Mouse (Mus musculus) cerebellum, postnatal 10 days (tissue): ENCODE data around the gene B3glct.

Source experiments
- DNase-seq, 2 experiments: peaks; one replicate each; pipeline ENCODE4 v3.0.0; 2021; ENCODE audit warnings: mixed read lengths in 2 of 2

The B3glct gene

GRCm38 (mm10) chr5:149677196-149677595 lies 834 bp upstream of the B3glct start:
- no peak for DNase-seq

- DNase-seq, result peak; percentile 30
Measured at GRCm38 (mm10) chr5:149678990-149679348, 939 bp downstream of the B3glct start.

GRCm38 (mm10) chr5:149679362-149679761 lies 1.3 kb downstream of the B3glct start:
- DNase-seq, result peak; percentile 21

GRCm38 (mm10) chr5:149679886-149680285 lies 1.9 kb downstream of the B3glct start:
- DNase-seq, result no peak

GRCm38 (mm10) chr5:149680946-149681345 lies 2.9 kb downstream of the B3glct start:
- no peak for DNase-seq

- DNase-seq, result peak in 1 of 2 experiments; percentile 1
Measured at GRCm38 (mm10) chr5:149689860-149690259, 11.8 kb downstream of the B3glct start.

- DNase-seq, result peak; percentile 31 to 40
Measured at GRCm38 (mm10) chr5:149692548-149692947, 14.5 kb downstream of the B3glct start.

- DNase-seq, result no peak
Measured at GRCm38 (mm10) chr5:149693200-149693599, 15.2 kb downstream of the B3glct start.

- no peak for DNase-seq
Measured at GRCm38 (mm10) chr5:149693968-149694367, 15.9 kb downstream of the B3glct start.

- DNase-seq, result no peak
Measured at GRCm38 (mm10) chr5:149695077-149695750, 17.2 kb downstream of the B3glct start.

- no peak for DNase-seq
Measured at GRCm38 (mm10) chr5:149702770-149703169, 24.7 kb downstream of the B3glct start.

GRCm38 (mm10) chr5:149711545-149711944 lies 33.5 kb downstream of the B3glct start:
- DNase-seq, result no peak

GRCm38 (mm10) chr5:149713170-149713774 lies 35.2 kb downstream of the B3glct start:
- peak; percentile 78 to 85 for DNase-seq

GRCm38 (mm10) chr5:149713834-149714233 lies 35.8 kb downstream of the B3glct start:
- DNase-seq, result no peak

- peak; percentile 26 to 36 for DNase-seq
Measured at GRCm38 (mm10) chr5:149715571-149716328, 37.7 kb downstream of the B3glct start.

- DNase-seq, result no peak
Measured at GRCm38 (mm10) chr5:149716329-149716690, 38.3 kb downstream of the B3glct start.

GRCm38 (mm10) chr5:149731776-149732175 lies 53.7 kb downstream of the B3glct start:
- DNase-seq, result no peak

GRCm38 (mm10) chr5:149737210-149737609 lies 59.2 kb downstream of the B3glct start:
- DNase-seq, result no peak

GRCm38 (mm10) chr5:149740145-149740544 lies 62.1 kb downstream of the B3glct start:
- DNase-seq, result no peak

GRCm38 (mm10) chr5:149740703-149741102 lies 62.7 kb downstream of the B3glct start:
- DNase-seq, result peak in 1 of 2 experiments; percentile 14

- DNase-seq, result no peak
Measured at GRCm38 (mm10) chr5:149742286-149742685, 64.3 kb downstream of the B3glct start.

- DNase-seq, result peak; percentile 28 to 33
Measured at GRCm38 (mm10) chr5:149745079-149745478, 67.0 kb downstream of the B3glct start.

GRCm38 (mm10) chr5:149748640-149749580 lies 70.9 kb downstream of the B3glct start:
- DNase-seq, result no peak
